Mouse (Mus musculus) cerebellum, adult 2 months (tissue): ENCODE data around the gene Rgl1.

Experiments
- CTCF ChIP-seq: fragments of 200-500 bp; IDR thresholded peaks from 2 replicates; pipeline ENCODE4 v1.5.1; 2011; ENCODE audit warnings: low read depth, mild to moderate bottlenecking, control low read depth, low read length, moderate library complexity, borderline replicate concordance; ENCODE audit not compliant: insufficient read depth
- POLR2A ChIP-seq: fragments of 200-500 bp; IDR thresholded peaks from 2 replicates; pipeline ENCODE4 v1.6.1; 2011; ENCODE audit warnings: low read length, control low read depth, borderline replicate concordance; ENCODE audit not compliant: insufficient read depth

GRCm38 (mm10) chr1:152540304-152540887 is 225.8 kb downstream of the Rgl1 start:
- TF ChIP-seq POLR2A, result no peak
- TF ChIP-seq CTCF, result no peak
